Mouse (Mus musculus): ENCODE measurements around the gene Ptpn13.

DNA sequence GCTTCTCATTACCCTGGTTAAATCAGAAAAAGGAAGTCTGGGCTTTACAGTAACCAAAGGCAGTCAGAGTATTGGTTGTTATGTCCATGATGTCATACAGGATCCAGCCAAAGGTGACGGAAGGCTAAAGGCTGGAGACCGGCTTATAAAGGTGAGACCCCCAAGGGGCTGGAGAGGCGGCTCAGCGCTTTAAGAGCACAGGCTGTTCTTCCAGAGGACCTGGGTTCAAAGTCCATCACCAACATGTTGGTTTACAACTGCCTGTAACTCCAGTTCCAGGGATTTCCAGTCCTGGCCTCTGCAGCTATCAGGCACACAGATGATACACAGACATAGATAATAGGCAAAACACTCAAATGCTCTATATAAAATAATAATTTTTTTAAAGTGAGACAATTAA lies 143.0 kb downstream of the Ptpn13 start:
- TF ChIP-seq CTCF (IDR thresholded peaks at IDR 0.05; ENCODE audit: borderline replicate concordance, control insufficient read depth, extremely low read depth, insufficient read depth, low read length, poor library complexity) (no peak), POLR2A (IDR thresholded peaks at IDR 0.05; ENCODE audit: control insufficient read depth, extremely low read depth, insufficient read depth, low read length, poor library complexity) (no peak)

All from thymus, adult 2 months (tissue).